ENCODE assay signal across 7 mouse cellular contexts in genomic region chr4:135353066-135353793, GRCm38 (mm10). TPM values are rescaled to one million over a fixed set of nuclear protein-coding genes. Genes with fewer than 3 reads are reported as not detected.
A peak's percentile ranks its signal among the peaks of the same experiment; 100 is the strongest.
DNase-seq lines count a peak whose midpoint lies in the region; ATAC-seq lines count a peak whose summit lies in the region.

Gene Srrm1 (minus strand): TSS chr4:135353321.

- H3K9me3 ChIP-seq in intestine, embryonic 15.5 days: no peaks in the 10 kb centered on the region
- H3K9me3 ChIP-seq in midbrain, embryonic 10.5 days (replicated peaks): no peaks in the 10 kb centered on the region; the same call in 1 of the 2 replicates

- peak; percentile 100 for DNase-seq in adrenal gland, adult 2 months
- DNase-seq in embryo, embryonic 11.5 days (ENCODE audit: low read depth, low spot score): peak; percentile 96
- peak; percentile 95 to 98 for DNase-seq in gastrocnemius, postnatal 36 days
- DNase-seq in left cerebral cortex, postnatal 25 days (ENCODE audit: low spot score in 2 of 2): peak; percentile 98
- DNase-seq in midbrain, embryonic 10.5 days (ENCODE audit: low spot score): peak; percentile 98
- peak; percentile 99 for DNase-seq in right cerebral cortex, postnatal 4 days

- H3K9ac ChIP-seq in intestine, embryonic 15.5 days: peak within 1 kb of the TSS; percentile 97

- peak within 1 kb of the TSS; percentile 99 for H3K27ac ChIP-seq in intestine, embryonic 15.5 days
- peak within 1 kb of the TSS; percentile 99 for H3K27ac ChIP-seq in midbrain, embryonic 10.5 days (replicated peaks)

- peaks cover 20% of the 10 kb centered on the region for H3K4me1 ChIP-seq in intestine, embryonic 15.5 days (replicated peaks)
- peaks cover 20% of the 10 kb centered on the region for H3K4me1 ChIP-seq in midbrain, embryonic 10.5 days

- H3K27me3 ChIP-seq in intestine, embryonic 15.5 days (replicated peaks): no peaks in the 10 kb centered on the region
- H3K27me3 ChIP-seq in midbrain, embryonic 10.5 days (ENCODE audit: low read depth, poor library complexity, severe bottlenecking): no peaks in the 10 kb centered on the region

- 0 out of 2 replicates have a peak, but pooled peaks cover 2% of the 10 kb centered on the region for H3K36me3 ChIP-seq in intestine, embryonic 15.5 days
- H3K36me3 ChIP-seq in midbrain, embryonic 10.5 days: peaks cover 34% of the 10 kb centered on the region

- peak within 1 kb of the TSS; percentile 64 for H3K4me2 ChIP-seq in intestine, embryonic 15.5 days (replicated peaks)

- H3K4me3 ChIP-seq in intestine, embryonic 15.5 days (replicated peaks): peak within 1 kb of the TSS; percentile 90
- peak within 1 kb of the TSS; percentile 97 for H3K4me3 ChIP-seq in midbrain, embryonic 10.5 days

- under 1% methylated on average over 69 of the region's 69 CpGs for WGBS in intestine, embryonic 15.5 days
- WGBS in midbrain, embryonic 10.5 days: under 1% methylated on average over 67 of the region's 69 CpGs

- ATAC-seq in intestine, embryonic 15.5 days: peak; percentile 94

- intact Hi-C loops in gastrocnemius, postnatal 36 days (cut with DNase I): no loop called here
- intact Hi-C loops in left cerebral cortex, postnatal 25 days (cut with DNase I): no loop called here

RNA-seq across cellular contexts. Expression of gene Srrm1, which starts in this region (rescaled TPM):
- total RNA-seq in adrenal gland, adult 2 months (2021): 100 to 1,000 TPM; 107 to 122 TPM
- 19.4 and 23.2 TPM in 2 replicates for polyA plus RNA-seq in adrenal gland, adult 2 months (2012; rRNA removed)
- 10 to 100 TPM; 51.5 to 59.3 TPM for total RNA-seq in gastrocnemius, postnatal 36 days (2021)
- 189 and 248 TPM in 2 replicates for polyA plus RNA-seq in intestine, embryonic 15.5 days (2015; fragmentation: Nextera tagmentation; extraction: Ambion mirVana)
- total RNA-seq in left cerebral cortex, postnatal 25 days (2021): 100 to 1,000 TPM; 122 to 124 TPM
- 222 and 230 TPM in 2 replicates for polyA plus RNA-seq in midbrain, embryonic 10.5 days (2016; fragmentation: Nextera tagmentation; extraction: Ambion mirVana)

Comparison
In these comparisons a context has a peak if more than half of its experiments do, and no peak if none do; other contexts are left out.
1. Peak in every context shown above with its lines: DNase-seq, ATAC-seq, H3K4me3 ChIP-seq and H3K27ac ChIP-seq.